Mouse (Mus musculus) right cerebral cortex, postnatal 25 days (tissue): ENCODE measurements around the gene Syt13.

Experiments
- DNase-seq: peaks from one replicate; pipeline ENCODE4 v3.0.0; 2022

Gene Syt13

GRCm38 (mm10) chr2:92967032-92967838 is 52.3 kb downstream of the Syt13 start:
- no peak for DNase-seq

GRCm38 (mm10) chr2:92967839-92968166 is 52.9 kb downstream of the Syt13 start:
- DNase-seq: no peak

GRCm38 (mm10) chr2:92971069-92971468 is 56.2 kb downstream of the Syt13 start:
- no peak for DNase-seq

GRCm38 (mm10) chr2:92971536-92971935 is 56.6 kb downstream of the Syt13 start:
- no peak for DNase-seq

- no peak for DNase-seq
Measured at GRCm38 (mm10) chr2:92972071-92972470, 57.2 kb downstream of the Syt13 start.

GRCm38 (mm10) chr2:92973646-92974045 is 58.7 kb downstream of the Syt13 start:
- no peak for DNase-seq

- DNase-seq: no peak
Measured at GRCm38 (mm10) chr2:92975031-92975790, 60.3 kb downstream of the Syt13 start.

GRCm38 (mm10) chr2:92980165-92980564 is 65.3 kb downstream of the Syt13 start:
- DNase-seq: no peak

GRCm38 (mm10) chr2:92982591-92983272 is 67.8 kb downstream of the Syt13 start:
- DNase-seq: no peak

- no peak for DNase-seq
Measured at GRCm38 (mm10) chr2:92983273-92983620, 68.3 kb downstream of the Syt13 start.

- no peak for DNase-seq
Measured at GRCm38 (mm10) chr2:92984321-92985108, 69.6 kb downstream of the Syt13 start.

- no peak for DNase-seq
Measured at GRCm38 (mm10) chr2:92985171-92985570, 70.3 kb downstream of the Syt13 start.

- no peak for DNase-seq
Measured at GRCm38 (mm10) chr2:92985600-92985999, 70.7 kb downstream of the Syt13 start.

GRCm38 (mm10) chr2:92987108-92987618 is 72.3 kb downstream of the Syt13 start:
- no peak for DNase-seq

GRCm38 (mm10) chr2:92987901-92988631 is 73.2 kb downstream of the Syt13 start:
- DNase-seq: peak; percentile 41

- DNase-seq: no peak
Measured at GRCm38 (mm10) chr2:92989593-92989992, 74.7 kb downstream of the Syt13 start.

- DNase-seq: no peak
Measured at GRCm38 (mm10) chr2:92991976-92992375, 77.1 kb downstream of the Syt13 start.

GRCm38 (mm10) chr2:93005028-93005427 is 90.1 kb downstream of the Syt13 start:
- no peak for DNase-seq
